ENCODE assay signal across 12 mouse cellular contexts in the genomic region with DNA sequence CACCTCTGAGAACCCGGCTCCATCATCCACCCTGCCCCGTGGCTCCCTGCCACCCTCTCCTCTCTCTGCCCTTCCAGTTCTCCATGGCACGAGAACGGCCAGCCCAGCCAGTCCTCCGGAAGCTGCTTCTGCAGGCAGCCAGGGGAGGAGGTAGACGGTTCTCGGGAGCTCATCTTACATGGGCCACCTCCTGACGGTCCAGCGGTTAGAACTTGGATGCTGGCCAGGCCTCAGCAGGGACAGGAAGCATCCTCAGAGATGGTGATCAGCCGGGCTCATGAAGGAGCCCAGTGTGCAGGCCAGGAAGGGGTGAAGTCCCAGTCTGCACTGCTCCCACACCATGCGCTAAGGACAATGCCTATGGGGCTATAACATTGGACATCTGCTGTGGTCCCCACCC. TPM values are rescaled to one million over a fixed set of nuclear protein-coding genes. Genes with fewer than 3 reads are reported as not detected.
DNase-seq lines count a peak whose midpoint lies in the region; TF ChIP-seq lines count a peak whose summit lies in the region.
"Had no signal": no experiment of that assay in that cellular context is flagged by ENCODE, and none has a peak within 500 bp of the region (broad histone marks: within the 10 kb centered on the region; RNA-seq: fewer than 3 reads in every experiment).

No protein-coding gene starts in this region.

- H3K36me3 ChIP-seq in limb, embryonic 10.5 days = no peaks in the 10 kb centered on the region
- H3K36me3 ChIP-seq: embryonic facial prominence, embryonic 13.5 days; heart, embryonic 13.5 days had no signal

- peak overlapping the region; percentile 73 for H3K27ac ChIP-seq in gastrocnemius, adult 2 months
- H3K27ac ChIP-seq in limb, embryonic 10.5 days = peak overlapping the region; percentile 11; the same call in 1 of the 2 replicates
- H3K27ac ChIP-seq: embryonic facial prominence, embryonic 13.5 days; heart, embryonic 13.5 days had no signal

- intact Hi-C loops in gastrocnemius, adult 2 months (cut with DNase I) = no loop called here
- intact Hi-C loops in heart, postnatal 10 days (cut with DNase I) = no loop called here

- H3K27me3 ChIP-seq in limb, embryonic 10.5 days (ENCODE audit: low read depth, poor library complexity, severe bottlenecking) = peaks cover 8% of the 10 kb centered on the region

- H3K9me3 ChIP-seq in limb, embryonic 10.5 days (replicated peaks) = no peaks in the 10 kb centered on the region
- H3K9me3 ChIP-seq: embryonic facial prominence, embryonic 13.5 days; heart, embryonic 13.5 days had no signal

- no peak for TF ChIP-seq CTCF in gastrocnemius, adult 2 months (IDR thresholded peaks at IDR 0.05)

- WGBS in limb, embryonic 10.5 days = 85% methylated on average over 11 of the region's 11 CpGs

- H3K4me1 ChIP-seq in limb, embryonic 10.5 days = peaks cover 26% of the 10 kb centered on the region

- peak overlapping the region; percentile 39 for H3K4me3 ChIP-seq in gastrocnemius, adult 2 months
- H3K4me3 ChIP-seq in limb, embryonic 10.5 days = no peak overlapping the region
- H3K4me3 ChIP-seq: embryonic facial prominence, embryonic 13.5 days; heart, embryonic 13.5 days had no signal

- peak; percentile 63 for DNase-seq in gastrocnemius, adult 2 months
- DNase-seq in gastrocnemius, adult 8-10 months (ENCODE audit: low spot score in 2 of 2) = no peak
- DNase-seq in Muller cell, postnatal 12 days (ENCODE audit: inconsistent ontology term) = peak; percentile 80
- DNase-seq in heart, postnatal 10 days = peak; percentile 56 to 57
- no peak for DNase-seq in limb, embryonic 10.5 days (ENCODE audit: low spot score)
- DNase-seq in right cerebral cortex, postnatal 14 days = no peak
- DNase-seq in thymus, postnatal 36 days = no peak
- no peak for DNase-seq in cerebellum, postnatal 10 days

RNA-seq across cellular contexts. Expression of gene 2900026A02Rik, which starts 6.6 kb away (rescaled TPM):
- total RNA-seq in gastrocnemius, adult 2 months (2021) = 10 to 100 TPM; 19.6 to 24.6 TPM
- 10 to 100 TPM; 21.3 to 26.3 (median 23.9) TPM for total RNA-seq in gastrocnemius, adult 8-10 months (2022)
- 10 to 100 TPM; 46.9 to 51.4 TPM for total RNA-seq in heart, postnatal 10 days (2021)
- 2.5 and 2.9 TPM in 2 replicates for polyA plus RNA-seq in limb, embryonic 10.5 days (2016; fragmentation: Nextera tagmentation; extraction: Ambion mirVana)

RNA-seq across cellular contexts. Expression of gene Tmem211, which starts 12.3 kb away (rescaled TPM):
- total RNA-seq in gastrocnemius, adult 2 months (2021) = not detected
- total RNA-seq in gastrocnemius, adult 8-10 months (2022) = not detected
- total RNA-seq in heart, postnatal 10 days (2021) = not detected
- polyA plus RNA-seq in limb, embryonic 10.5 days (2016; fragmentation: Nextera tagmentation; extraction: Ambion mirVana) = not detected in 2 replicates
- total RNA-seq: left cerebral cortex, postnatal 10 days; neutrophil, adult 5-6 weeks had no signal
- polyA plus RNA-seq: embryonic facial prominence, embryonic 13.5 days; heart, embryonic 13.5 days had no signal

Comparison
In these comparisons a context has a peak if more than half of its experiments do, and no peak if none do; other contexts are left out.
1. DNase-seq: peak in gastrocnemius, adult 2 months (single experiment), Muller cell, postnatal 12 days (single experiment) and heart, postnatal 10 days (2 of 2); none in gastrocnemius, adult 8-10 months (0 of 2), limb, embryonic 10.5 days (single experiment), right cerebral cortex, postnatal 14 days (single experiment), thymus, postnatal 36 days (0 of 2) and cerebellum, postnatal 10 days (0 of 2).